Mouse (Mus musculus): ENCODE measurements around the gene Cntnap2.

DNA sequence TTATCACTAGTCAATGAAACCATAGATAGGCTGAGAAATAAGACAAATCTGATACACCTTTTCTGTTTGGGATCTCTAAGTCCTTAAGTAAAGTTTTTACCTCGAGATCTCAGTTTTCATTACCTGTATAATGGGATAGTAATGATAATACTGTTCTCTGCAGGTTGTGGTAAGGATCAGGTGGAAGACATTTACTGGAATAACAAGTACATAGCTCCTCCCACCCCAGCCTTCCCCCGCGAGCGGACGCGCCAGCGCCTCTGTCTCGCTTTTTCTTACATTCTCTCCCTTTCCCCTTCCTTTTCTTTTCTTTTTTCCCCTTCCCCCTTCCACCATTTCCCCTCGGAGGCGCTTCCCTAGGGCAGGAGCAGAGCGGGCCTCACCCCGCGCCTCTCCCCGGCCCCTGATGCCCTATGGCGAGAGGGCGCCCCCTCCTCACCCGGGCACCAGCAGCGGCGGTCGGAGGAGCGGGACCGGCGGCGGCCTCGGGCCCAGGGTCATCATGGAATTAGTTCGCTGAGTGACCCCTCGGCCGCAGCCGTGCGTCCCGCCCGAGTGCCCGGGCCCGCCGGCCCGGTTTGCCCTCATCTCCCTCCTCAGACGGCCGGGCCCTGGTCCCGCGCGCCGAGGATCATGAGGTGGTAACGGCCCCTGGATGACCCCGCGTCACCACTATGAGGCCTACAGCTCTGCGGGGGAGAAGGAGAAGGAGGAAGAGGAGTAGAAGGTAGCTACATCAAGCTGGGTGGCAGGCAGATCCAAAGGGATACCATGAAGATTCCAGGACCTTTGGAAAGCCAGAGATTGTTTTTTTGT lies 1985.4 kb downstream of the Cntnap2 start:
- TF ChIP-seq IRF4 (IDR thresholded peaks at IDR 0.05; ENCODE audit: low read depth, low read length), result no peak
- no peak for TF ChIP-seq ZNF384 (IDR thresholded peaks at IDR 0.05; ENCODE audit: low read depth, low read length)
- no peak for TF ChIP-seq CTCF (conservative IDR thresholded peaks at IDR 0.05 in 1 of 2, IDR thresholded peaks at IDR 0.05 in 1 of 2; ENCODE audit: low read depth in 2 of 2, low read length in 2 of 2)
- TF ChIP-seq MYC (IDR thresholded peaks at IDR 0.05; ENCODE audit: low read depth, low read length), result no peak
- TF ChIP-seq PAX5 (IDR thresholded peaks at IDR 0.05; ENCODE audit: low read length), result no peak
- no peak for TF ChIP-seq ZMIZ1 (IDR thresholded peaks at IDR 0.05; ENCODE audit: low read depth, low read length)
- TF ChIP-seq MAFK (IDR thresholded peaks at IDR 0.05; ENCODE audit: insufficient replicate concordance, low read length), result no peak
- no peak for TF ChIP-seq POLR2A (IDR thresholded peaks at IDR 0.05; ENCODE audit: low read depth, low read length)
- TF ChIP-seq ETS1 (conservative IDR thresholded peaks at IDR 0.05; ENCODE audit: low read depth, low read length), result no peak
- TF ChIP-seq USF2 (conservative IDR thresholded peaks at IDR 0.05; ENCODE audit: low read depth, low read length), result no peak
- TF ChIP-seq UBTF (IDR thresholded peaks at IDR 0.05; ENCODE audit: low read depth, low read length), result no peak
- no peak for TF ChIP-seq POLR2AphosphoS2 (IDR thresholded peaks at IDR 0.05; ENCODE audit: low read depth, low read length)
- no peak for TF ChIP-seq MXI1 (IDR thresholded peaks at IDR 0.05; ENCODE audit: low read depth, low read length)
- TF ChIP-seq ELF1 (IDR thresholded peaks at IDR 0.05; ENCODE audit: low read depth, low read length), result no peak
